Mouse (Mus musculus) lung, adult 2 months (tissue): ENCODE data around the gene Myl6. TPM values are rescaled to one million over a fixed set of nuclear protein-coding genes. Genes with fewer than 3 reads are reported as not detected.

ENCODE experiments used
- DNase-seq: peaks from one replicate; pipeline ENCODE4 v3.0.0; 2022
- H3K4me1 ChIP-seq: fragments of 200-500 bp; 2 replicates; pipeline ENCODE4 v1.6.1; 2011; ENCODE audit warnings: low read length; ENCODE audit not compliant: control insufficient read depth, insufficient read depth
- H3K4me3 ChIP-seq: fragments of 200-500 bp; replicated peaks from 2 replicates; pipeline ENCODE3; 2011; ENCODE audit warnings: low read depth, mild to moderate bottlenecking, control low read depth, low read length; ENCODE audit errors: extremely low read depth
- CTCF ChIP-seq: fragments of 200-500 bp; IDR thresholded peaks from 2 replicates; pipeline ENCODE4 v1.5.1; 2011; ENCODE audit warnings: mild to moderate bottlenecking, low read length, control low read depth; ENCODE audit not compliant: insufficient read depth
- POLR2A ChIP-seq: fragments of 200-500 bp; IDR thresholded peaks from 2 replicates; pipeline ENCODE4 v1.6.1; 2011; ENCODE audit warnings: low read depth, mild to moderate bottlenecking, control low read depth, low read length, borderline replicate concordance; ENCODE audit errors: extremely low read depth
- WGBS: fragments of 180-500 bp; shearing (Covaris S2); methylation state at CpG from one replicate; pipeline ENCODE4 v1.1.7; 2018; 5-methylcytosine and 5-hydroxymethylcytosine counted together
- polyA plus RNA-seq: library from polyadenylated mRNA; depleted of rRNA; stranded (reverse); fragments of >200 nt; gene quantifications from 2 replicates; pipeline ENCODE4 v1.2.3, GENCODE M21; 2012

The Myl6 gene
- polyA plus RNA-seq, 1 experiment: 1,159 TPM

DNA sequence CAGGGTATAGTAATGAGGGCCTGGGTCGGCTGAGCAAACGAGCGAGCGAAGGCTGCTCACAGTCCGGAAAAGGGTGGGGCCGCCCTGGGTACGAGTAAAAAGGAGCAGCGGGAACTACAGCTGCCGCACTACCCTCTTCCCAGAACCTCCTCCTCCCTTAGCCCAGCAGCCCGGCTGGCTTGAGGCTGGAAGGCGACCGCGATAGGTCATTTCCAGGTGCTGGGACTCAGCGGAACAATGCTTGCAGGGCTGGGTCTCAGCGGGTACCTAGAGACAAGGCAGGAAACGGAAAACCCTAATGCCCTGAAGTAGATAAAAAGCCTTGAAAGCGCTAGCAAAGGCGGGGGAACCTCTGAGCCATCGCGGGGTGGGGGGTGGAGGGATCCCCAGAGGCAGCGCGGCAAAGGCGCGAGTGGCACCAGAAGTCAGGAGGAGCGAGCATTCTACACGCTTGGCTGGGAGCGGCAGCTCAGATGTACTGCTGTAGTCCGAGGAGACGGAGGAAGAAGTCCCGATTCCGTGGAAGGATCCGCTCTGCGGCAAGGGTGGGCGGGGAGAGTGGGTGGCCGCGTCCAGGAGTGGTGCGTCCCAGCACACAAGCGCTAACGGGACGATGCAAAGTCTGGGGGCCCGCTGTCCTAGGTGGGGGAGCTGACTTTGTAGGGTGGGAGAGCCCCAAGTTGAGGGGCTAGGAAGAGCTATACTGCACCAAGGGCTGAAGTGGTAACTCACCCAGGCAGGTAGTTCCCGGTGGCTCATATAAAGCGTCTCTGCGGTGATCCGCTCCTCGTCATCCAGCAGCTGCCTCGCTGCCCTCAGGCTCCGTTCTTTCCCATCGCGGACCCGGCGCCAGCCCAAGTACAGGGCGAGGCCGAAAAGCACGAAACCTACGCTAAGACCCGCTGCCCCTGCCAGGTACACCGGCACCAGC is 31.1 kb upstream of the Myl6 start:
- WGBS: under 1% methylated on average over 58 of the region's 58 CpGs
- H3K4me3 ChIP-seq: peak overlapping the region; percentile 79
- no peak for TF ChIP-seq CTCF
- peak; percentile 37 for TF ChIP-seq POLR2A
- peak; percentile 59 for DNase-seq
- peaks cover 4% of the 10 kb centered on the region; the same call in 1 of the 2 replicates for H3K4me1 ChIP-seq

DNA sequence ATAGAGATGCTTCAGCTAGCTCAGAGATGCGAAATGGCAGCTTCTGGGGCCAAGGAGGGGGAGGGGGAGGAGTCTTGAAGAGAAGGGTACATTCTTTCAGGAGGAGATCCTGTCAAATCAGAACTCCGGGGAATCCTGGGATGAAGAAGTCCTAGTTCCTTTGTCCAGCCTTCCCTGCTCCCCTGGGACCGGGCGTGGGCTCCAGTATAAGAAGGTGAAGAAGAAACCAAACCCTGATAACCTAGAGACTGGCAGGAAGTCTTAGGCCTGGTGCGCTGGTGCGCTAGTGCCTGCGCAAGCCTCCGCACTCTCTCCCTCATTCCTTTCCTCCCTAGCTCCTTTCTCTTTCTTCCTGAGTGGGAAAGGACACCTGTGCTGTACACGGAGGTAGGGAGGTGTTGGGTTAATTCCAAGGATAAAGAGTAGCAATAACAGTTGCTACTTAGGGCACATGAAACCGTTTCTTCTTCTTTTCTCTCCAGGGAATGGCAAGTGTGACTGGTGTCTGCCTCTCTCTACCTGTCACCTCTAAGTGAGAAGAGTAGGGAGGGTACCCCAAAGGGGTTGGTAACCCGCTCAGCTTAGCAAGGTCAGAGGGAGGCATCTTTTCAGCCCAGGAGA is 30.3 kb upstream of the Myl6 start:
- H3K4me3 ChIP-seq: peak overlapping the region; percentile 79
- H3K4me1 ChIP-seq: peaks cover 4% of the 10 kb centered on the region; the same call in 1 of the 2 replicates
- no peak for TF ChIP-seq POLR2A
- no peak for TF ChIP-seq CTCF
- no peak for DNase-seq
- WGBS: 29% methylated on average over 11 of the region's 11 CpGs

DNA sequence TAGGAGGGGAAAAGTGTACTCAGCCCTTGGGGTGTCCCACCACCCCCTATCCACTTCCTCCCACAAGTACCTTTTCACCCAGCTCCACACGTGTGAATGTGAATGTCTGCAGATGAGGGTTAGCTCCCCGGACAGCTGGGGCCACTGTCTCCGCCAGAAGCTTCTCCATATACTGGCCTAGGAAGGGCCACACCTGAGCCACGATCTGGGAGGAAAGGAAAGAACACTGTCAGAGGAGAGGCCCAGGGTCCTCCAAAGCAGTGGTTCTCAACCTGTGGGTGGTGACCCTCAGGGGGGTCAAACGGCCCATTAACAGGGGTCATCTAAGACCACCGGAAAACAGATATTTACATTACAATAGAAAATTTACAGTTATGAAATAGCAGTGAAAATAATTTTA is 28.4 kb upstream of the Myl6 start:
- no peak overlapping the region for H3K4me3 ChIP-seq
- no peak for DNase-seq
- peaks cover 4% of the 10 kb centered on the region; the same call in 1 of the 2 replicates for H3K4me1 ChIP-seq
- WGBS: 73% methylated on average over 6 of the region's 6 CpGs
- TF ChIP-seq POLR2A: no peak
- no peak for TF ChIP-seq CTCF

DNA sequence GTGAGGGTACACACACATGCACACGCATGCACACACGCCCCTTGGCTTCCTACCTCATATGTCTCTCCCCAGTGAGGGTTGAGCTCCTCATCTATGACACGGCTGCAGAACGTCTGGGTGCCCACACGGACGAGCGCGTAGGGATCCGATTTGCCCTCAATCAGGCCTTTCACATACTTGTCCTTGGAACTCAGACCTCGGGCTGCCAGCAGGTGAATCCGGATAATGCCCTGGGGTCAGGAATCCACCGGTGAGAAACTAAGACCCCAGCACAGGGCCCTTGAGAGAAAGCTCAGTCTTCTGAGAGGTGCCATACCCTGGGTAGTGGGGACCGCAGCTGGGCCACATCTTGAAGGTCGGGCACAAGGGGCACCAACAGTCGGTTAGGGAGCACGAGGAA is 26.6 kb upstream of the Myl6 start:
- WGBS: 87% methylated on average over 16 of the region's 16 CpGs
- DNase-seq: no peak

DNA sequence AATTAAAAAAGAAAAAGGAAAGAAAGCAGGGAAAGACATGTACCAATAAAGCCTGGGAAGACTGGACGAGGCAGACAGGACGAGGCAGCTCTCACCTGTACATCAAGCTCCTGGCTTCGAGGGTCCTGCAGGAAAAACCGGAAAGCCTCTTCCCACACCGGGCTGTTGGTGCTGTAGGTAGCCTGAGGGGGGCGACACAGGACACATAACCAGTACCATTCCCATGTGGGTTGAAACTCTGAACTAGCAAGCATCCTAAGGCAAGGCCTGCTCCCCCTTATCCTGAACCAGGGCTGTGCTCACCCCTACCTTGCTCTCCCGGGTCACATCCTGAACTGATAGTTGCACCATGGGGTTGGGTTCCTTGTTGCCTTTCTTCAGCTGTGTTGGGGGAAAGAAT is 24.9 kb upstream of the Myl6 start:
- 76% methylated on average over 7 of the region's 7 CpGs for WGBS
- no peak overlapping the region for H3K4me3 ChIP-seq
- no peak for TF ChIP-seq POLR2A
- peak; percentile 80 for TF ChIP-seq CTCF
- no peaks in the 10 kb centered on the region for H3K4me1 ChIP-seq
- DNase-seq: peak; percentile 60

More for the DNA sequence above, 26.6 kb upstream of the Myl6 start:
- H3K4me1 ChIP-seq: no peaks in the 10 kb centered on the region
- H3K4me3 ChIP-seq: no peak overlapping the region
- TF ChIP-seq CTCF (no peak), POLR2A (no peak)

DNA sequence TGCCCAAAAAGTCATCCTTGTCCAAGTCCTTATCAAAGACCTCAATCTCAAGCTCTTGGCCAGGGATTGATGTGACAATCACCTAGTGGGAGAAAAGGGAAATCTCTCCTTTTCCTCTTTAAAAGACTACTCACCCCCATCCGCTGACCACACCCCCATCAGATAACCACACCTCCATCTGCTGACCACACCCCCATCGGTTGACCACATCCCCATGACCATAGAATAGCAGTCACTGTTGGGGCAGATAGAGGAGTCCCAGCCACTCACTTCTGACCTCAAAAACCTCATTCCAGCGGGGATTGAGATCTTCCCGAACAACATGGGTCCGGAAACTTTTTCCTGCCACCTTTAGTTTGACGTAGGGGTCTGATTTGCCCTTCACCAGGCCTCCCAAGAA is 22.7 kb upstream of the Myl6 start:
- no peak for DNase-seq
- WGBS: 54% methylated on average over 6 of the region's 6 CpGs

DNA sequence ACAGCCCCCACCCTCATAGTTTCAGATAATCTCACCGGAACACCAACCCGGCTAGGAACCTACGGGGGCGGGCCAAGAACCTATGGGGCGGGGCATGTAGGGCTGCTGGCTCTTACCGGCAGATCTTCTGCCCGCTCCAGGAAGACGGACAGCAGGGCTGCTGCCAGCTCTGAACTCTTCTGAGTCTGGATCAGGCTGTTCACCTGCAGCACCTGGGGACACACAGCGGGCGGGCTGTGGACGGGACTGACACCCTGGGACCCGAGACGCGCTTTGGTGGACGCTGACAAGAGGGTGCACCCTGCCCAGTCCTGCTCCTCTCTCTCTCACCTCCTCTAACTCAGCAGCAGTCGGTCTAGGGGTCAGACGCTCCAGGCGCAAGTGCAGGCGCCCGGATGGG is 22.1 kb upstream of the Myl6 start:
- H3K4me3 ChIP-seq: no peak overlapping the region
- no peak for DNase-seq
- TF ChIP-seq CTCF: no peak
- no peak for TF ChIP-seq POLR2A
- WGBS: 76% methylated on average over 20 of the region's 20 CpGs
- no peaks in the 10 kb centered on the region for H3K4me1 ChIP-seq

More for the DNA sequence above, 22.7 kb upstream of the Myl6 start:
- H3K4me3 ChIP-seq: no peak overlapping the region
- no peaks in the 10 kb centered on the region for H3K4me1 ChIP-seq
- TF ChIP-seq POLR2A (no peak), CTCF (no peak)

DNA sequence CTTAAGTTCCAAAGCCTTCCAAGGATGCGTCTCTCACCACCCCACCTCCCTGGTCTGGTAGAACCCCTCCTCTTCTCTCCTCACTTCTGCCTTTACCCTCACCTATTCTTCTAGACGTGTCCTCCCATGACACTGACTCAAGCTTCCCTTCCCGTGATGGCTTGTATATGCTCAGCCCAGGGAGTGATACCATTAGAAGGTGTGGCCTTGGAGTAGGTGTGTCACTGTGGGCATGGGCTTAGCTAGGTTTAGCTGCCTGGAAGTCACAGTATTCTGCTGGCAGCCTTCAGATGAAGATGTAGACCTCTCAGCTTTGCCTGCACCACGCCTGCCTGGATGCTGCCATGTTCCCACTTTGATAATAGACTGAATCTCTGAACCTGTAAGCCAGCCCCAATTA is 21.1 kb upstream of the Myl6 start:
- no peaks in the 10 kb centered on the region for H3K4me1 ChIP-seq
- H3K4me3 ChIP-seq: no peak overlapping the region
- WGBS: 84% methylated on average over 4 of the region's 4 CpGs
- TF ChIP-seq CTCF (no peak), POLR2A (no peak)
- DNase-seq: no peak

DNA sequence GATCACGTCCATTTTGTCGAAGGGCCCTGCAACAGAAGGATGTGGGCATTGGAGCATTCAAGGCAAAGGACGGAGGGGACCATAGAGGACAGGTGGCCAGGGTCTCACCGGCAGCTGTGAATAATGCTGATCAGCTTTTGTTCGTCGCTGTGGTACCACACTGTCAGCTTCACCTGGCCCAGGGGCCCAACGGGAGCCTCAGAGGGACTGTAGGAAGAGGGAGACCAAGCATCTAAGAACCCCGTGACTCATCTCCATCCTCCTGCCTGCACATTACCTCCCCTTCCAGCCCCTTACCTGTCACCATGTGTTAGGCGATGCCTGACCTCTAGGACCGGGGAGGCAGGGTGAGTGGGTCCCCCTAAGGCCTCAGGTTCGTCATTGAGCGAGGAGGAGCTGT is 17.8 kb upstream of the Myl6 start:
- Histone ChIP-seq H3K4me1 (no peaks in the 10 kb centered on the region), H3K4me3 (no peak overlapping the region)
- WGBS: 91% methylated on average over 12 of the region's 12 CpGs
- DNase-seq: no peak
- TF ChIP-seq CTCF (no peak), POLR2A (no peak)

DNA sequence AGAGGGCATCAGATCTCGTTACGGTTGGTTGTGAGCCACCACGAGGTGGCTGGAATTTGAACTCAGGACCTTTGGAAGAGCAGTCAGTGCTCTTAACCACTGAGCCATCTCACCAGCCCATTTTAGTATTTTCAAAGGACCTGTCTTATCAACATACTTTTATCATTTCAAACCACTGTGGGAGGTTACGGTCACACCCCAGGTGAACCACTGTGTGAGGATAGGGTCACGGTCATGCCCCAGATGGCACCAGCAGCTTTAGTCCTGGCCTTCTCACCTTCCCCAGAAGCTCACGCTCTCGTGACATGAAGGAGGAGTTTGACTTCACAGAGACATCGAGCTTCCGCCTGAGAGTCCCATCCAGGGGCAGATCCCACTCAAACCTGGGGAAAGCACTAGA is 17.2 kb upstream of the Myl6 start:
- no peak for DNase-seq
- 84% methylated on average over 9 of the region's 9 CpGs for WGBS
- Histone ChIP-seq H3K4me1 (no peaks in the 10 kb centered on the region), H3K4me3 (no peak overlapping the region)
- TF ChIP-seq CTCF (no peak), POLR2A (no peak)
